Mouse (Mus musculus) cerebellum, adult 9-11 months (tissue): ENCODE measurements at regions not wholly inside any gene's neighbourhood (a gene's known extent, or its start where the extent isn't known, plus 50 kb on each side); places are given as distances from the start of the nearest gene placed in this dataset.

Experiments used
- DNase-seq: peaks from one replicate; pipeline ENCODE4 v3.0.0; 2022

DNA sequence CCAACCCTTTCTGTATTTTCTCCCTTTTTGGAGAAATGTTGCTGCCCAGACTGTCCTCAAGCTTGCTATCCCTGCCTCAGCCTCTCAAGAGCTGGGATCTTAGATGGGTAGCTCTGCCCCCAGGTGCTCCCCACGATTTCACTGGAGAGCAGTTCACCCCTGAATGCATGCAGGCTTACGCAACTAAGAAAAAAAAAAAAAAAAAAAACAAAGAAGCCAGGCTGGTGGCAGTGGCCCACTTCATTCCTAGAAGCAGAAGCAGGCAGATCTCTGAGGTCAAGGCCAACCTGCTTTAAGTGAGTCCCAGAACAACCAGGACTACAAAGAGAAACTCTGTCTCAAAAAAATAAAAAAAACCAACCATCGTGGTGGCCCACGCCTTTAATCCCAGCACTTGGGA, 51.2 kb upstream of the Fbxo11 start:
- DNase-seq = no peak

DNA sequence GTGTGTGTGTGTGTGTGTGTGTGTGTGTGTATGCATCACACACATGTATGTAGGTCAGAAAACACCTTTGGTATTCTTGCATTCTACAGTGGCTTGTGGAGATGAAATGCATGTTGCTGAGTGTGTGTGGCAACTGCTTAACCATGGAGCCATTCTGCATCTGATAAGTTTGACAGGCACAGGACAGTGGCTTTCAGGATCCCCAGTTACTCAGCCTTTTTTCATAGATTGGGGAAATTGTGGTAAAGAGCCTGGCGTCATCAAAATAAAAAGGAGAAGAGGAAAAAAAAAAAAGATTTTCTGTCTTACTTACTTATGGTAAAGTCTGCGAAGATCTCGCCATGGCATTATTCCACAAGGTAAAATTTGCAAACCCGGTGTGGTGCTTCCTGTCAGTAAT, 53.6 kb upstream of the Fbxo11 start:
- no peak for DNase-seq

DNA sequence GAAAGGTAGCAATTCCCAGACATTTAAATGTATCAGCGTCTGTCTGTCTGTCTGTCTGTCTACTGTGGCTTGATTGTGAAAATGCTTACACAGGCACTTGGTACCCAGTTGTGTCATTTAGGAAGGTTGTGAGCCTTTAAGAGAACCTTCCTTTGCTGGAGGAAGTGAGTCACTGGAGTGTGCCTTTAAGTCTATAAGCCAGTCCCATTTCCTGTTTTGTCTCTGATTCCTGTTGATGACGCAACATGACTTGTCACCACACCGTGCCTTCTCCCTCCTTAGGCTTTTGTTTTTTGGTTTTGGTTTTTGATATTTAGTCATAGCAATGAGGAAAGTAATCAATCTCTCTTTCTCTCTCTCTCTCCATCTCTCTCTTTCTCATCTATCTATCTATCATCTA, 58.6 kb upstream of the Fbxo11 start:
- DNase-seq = no peak

DNA sequence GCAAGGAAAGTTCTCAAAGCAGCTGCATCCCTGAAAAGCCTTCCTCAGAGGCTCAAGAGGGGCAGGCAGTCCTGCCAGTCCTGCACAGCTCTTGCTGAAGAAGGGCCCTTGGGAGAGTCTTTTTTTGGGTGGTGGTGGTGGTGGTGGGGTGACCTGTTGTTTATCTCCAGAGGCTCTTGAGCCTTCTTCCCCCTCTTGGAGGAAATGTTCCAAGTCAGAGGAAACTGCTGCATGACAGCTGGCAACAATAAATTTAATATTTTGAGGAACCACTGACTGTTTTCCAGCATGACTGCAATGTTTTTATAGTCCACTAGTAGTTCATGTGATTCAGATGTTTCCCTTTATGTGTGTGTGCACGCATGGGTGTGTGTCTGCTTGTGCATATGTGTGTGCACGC, 62.0 kb upstream of the Fbxo11 start:
- DNase-seq = no peak

DNA sequence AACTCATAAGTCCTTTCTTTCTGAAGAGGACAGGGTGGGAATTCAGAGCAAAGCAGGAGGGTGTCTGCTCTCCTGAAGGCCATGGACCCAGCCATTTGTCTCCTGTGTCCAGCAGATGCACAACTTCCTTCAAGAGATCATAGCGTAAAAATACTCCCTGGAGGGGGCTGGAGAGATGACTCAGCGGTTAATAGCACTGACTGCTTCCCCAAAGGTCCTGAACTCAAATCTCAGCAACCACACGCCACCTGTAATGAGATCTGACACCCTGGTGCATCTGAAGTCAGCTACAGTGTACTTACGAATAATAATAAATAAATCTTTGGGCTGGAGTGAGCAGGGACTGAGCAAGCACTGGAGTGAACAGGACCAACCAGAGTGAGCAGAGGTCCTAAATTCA, 66.2 kb upstream of the Fbxo11 start:
- DNase-seq = no peak

DNA sequence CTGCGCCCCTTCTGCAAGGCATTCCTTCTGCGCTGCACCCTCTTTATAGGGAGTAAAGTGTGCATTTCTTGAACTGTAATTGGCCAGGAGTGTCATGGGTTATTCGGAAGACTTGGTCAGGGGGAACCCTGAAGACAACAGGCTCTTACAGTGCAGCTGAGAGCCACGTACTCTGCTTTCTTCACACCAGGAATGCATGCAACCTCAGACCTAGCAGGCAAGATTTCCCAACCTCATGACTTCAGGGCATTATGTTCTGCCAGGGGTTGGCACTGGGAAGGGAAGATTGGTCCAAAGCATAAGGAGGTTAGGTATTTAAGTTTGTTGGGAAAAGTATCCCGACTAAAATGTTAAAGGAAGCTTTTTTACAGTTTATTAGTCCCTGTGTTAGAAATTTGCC, 66.9 kb upstream of the Fbxo11 start:
- no peak for DNase-seq

DNA sequence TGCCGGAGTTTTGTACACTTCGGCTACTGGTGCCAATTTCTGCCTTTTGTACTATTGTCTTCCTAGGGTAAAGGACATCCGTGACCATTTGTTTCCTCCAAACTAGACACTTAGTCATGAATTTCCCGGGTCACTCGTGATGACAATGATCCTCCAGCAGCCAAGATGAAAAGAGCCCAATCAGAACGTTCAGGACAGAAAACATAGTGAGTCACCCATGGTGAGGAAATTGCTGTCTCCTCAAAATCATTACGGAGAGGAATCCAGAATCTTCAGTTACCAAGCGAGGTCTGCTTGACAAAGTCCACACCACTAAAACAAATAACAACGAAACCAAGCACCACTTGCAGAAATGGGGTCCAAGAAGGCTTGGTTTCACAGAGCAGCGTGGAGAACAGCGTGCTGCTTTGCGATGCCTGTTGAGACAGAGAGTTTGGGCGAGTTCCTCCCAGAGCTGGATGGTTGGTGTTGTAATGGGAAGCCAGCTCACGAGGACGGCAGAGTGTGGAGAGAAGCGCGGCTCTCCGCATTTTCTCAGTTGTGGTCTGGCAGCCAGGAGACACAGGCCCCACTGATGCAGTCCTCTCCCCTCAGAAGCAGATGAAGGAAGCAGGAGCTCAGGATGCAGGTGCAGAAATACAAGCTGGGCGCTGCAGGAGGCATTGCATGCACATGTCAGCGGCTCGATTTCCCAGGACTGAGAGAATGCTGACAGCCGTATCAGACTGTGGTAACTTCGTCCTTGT, 67.7 kb upstream of the Fbxo11 start:
- no peak for DNase-seq

DNA sequence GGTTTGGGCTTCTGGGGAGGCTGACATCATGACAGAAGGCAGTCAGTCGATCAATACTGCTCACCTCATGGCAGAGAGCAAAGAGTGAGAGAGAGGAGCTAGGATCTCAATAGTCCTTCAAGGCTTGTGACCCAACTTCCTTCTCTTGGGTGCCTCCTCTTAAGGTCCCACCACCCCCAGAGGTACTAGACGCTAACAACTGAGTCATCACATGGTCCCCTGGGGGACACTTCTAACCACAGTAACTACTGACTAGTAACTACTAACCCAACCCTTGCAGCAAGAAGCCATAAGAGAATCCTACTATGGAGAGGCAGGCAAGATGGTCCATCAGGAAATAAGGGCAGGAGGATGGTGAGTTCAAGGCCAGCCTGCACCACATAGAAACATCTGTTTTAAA, 69.5 kb upstream of the Fbxo11 start:
- no peak for DNase-seq

DNA sequence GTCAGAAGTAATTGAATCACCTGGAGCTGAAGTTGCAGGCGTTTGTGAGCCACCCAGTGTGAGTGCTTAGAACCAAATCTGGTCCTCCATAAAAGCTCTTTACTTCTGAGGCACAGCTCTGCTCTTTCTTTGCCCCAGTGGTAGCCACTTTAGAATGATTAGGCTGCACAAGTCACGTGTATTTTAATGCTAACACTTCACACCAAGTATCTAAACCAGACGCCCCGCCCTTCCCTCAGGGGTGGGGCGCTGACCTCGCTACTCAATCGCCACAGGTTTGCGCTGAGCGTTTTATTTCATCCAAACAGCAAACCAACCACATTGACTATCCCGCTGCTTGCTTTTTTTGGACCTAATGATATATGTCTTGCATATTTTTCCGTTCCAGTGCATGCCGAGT, 76.4 kb upstream of the Fbxo11 start:
- DNase-seq = no peak

DNA sequence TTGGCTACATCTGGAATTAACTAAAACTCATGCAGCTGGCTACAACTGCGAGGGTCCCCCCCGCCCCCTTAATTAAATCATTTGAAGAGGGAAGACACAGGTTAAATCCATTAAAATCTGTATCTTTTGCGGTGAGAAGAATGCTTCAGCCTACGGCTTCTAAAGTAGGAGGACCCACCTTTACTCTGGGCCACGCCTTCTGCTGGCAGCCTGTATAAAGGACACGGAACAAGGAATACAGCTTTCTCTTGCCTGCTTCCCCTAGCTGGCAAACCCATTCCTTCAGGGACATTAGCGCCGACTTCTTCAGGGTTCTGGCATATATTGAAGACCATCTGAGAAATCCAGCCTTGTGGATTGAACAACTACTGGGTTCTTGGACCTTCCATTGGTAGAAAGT, 76.9 kb upstream of the Fbxo11 start:
- no peak for DNase-seq

DNA sequence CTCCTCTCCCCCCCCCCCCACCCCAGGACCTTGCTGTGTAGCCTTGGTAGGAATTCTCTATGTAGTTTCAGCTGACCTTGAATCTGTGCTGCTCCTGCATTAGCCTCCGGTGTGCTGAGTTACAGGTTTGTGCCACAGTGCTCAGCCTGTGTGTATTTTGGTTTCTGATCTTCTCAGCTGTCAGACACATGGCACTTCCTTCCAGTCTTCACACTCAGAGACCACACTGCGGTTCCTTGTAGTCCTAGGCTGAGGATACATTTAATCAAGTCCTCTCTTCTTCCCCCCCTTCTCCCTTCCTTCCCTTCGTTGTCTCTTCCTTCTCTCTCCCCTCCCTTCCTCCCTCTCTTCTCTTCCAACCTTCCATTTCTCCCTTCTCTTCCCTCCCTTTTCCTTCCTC, 77.7 kb upstream of the Fbxo11 start:
- DNase-seq = no peak

DNA sequence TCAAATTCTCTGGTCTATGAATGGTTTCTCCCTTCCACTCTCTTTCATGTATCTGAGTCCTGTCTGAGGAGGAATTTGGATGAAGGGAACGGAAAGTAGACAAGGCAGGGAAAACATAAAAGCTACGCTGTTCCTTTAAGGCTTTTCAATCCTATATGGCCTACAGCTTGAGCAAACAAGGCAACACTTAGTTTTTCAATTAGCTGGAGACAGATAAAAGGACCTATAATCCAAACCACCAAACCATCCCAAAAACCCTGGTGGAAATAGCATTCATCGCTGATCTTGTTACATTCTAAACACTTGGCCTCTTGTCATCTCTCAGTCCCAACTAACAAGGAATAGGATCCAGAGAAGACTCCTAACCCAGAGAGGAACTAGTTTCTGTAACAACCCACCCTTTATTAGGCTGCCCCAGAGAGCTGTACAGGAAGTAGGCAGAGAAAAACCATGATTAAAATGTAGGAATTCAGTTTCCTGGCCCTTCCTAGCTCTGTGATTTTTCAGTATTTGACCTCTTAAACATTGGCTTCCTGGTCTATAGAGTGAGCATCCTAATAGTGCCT, 78.4 kb upstream of the Fbxo11 start:
- no peak for DNase-seq

DNA sequence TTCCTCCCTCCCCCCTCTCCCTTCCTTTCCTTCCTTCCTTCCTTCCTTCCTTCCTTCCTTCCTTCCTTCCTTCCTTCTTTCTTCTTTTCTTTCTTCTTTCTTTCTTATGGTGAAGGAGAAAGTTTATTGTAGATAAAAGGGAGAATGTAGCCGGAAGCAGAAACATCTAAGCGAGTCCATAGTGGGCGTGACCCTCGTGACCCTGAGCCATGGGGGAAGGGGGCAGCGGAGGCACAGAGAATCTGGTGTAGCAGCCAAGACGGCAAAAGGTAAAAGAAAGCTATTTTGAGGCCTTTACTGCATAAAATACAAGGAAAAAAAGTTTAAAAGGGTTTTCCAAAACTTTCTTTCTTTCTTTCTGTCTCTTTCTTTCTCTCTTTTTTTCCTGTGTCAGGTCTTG, 93.5 kb upstream of the Fbxo11 start:
- DNase-seq = no peak

DNA sequence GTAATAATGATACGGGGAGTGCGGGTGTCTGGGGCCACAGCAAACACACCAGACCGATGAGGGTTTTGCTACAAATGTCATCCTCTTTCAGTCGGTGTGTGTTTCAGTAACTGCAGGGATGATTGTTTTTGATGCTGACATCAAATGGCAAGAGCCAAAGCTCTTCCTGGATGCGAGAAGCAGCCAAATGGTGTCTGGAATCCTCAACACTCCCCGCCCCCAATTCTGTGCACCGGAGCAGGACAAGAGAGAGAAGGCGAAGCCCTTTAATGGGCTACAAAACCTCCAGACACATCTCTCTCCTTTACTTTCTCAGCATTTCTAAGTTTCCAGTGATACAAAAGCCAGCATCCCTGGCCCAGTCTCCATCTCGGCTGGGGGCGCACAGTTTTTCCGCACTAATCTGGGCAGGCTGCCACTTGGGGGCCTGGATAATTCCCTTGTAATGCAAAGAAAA, 94.1 kb upstream of the Fbxo11 start:
- no peak for DNase-seq

DNA sequence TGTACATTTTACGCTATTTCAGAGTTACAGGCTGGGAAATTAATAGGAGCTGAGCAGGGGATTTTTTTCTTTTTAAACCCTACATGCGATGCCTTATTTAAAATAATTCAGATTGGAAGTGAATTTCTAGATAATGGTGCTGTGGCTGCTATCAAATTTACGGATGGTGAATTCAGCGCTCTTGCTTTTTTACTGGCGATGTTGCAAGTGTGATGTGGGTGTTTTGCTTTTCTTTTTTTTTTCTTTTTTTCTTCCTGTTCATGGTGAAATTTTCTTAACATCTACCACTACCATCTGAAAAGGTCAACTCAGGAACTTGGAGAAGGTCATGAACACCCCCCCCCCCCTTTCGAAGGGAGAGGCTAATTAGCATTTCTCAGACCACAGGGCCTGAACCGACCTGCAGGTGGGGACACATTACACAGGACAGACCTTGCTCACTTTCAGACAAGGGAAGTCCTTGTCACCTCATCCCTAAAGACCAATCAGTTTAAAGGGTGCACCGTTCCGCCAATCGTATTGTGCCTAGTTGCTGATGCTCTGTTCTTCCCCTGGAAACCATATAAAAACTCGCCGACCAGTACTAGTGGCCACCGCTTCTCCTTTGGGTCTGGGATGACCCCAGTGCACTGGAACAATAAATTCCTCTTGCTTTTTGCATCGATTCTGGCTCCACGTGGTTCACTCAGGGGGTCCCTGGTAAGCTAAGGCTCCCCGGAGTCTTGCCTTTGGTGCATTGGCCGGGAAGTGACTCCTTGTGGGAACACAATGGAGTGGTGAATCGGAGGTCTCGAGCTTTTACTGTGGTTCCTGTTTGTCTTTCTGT, 95.0 kb upstream of the Fbxo11 start:
- DNase-seq = no peak

DNA sequence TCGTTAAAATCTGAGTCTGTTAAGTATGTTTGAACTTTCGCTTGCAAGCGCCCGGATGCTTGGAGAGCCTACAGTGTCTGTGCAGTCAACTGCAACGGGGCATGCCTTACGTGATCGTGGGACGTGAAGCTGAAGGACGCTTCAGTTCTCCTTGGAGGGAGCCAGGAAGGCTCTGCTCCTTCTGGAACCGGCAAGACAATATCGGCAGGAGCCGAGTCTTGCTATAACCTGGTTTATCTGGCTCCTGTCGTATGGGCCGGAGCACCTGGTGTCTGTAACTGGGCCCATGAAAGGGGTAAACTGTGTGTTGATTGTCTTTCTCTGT, 95.5 kb upstream of the Fbxo11 start:
- DNase-seq = no peak

DNA sequence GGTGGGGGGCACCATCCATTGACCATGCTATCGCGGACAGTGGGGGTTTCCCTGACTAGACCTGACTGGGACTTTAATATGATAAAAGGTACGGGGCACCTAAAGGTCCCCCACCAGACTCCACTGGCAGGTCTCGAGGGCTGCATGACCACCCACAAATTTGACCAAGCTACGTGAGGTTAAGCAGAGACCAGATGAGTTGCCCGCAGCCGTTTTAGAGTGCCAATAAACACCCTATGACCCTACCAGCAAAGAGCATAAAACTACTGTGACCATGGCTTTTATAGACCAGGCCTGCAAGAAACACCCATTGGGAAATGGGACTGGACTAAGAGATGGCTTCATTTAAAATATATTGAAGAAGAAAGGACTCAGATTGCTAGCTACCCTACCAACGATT, 96.7 kb upstream of the Fbxo11 start:
- DNase-seq = no peak

DNA sequence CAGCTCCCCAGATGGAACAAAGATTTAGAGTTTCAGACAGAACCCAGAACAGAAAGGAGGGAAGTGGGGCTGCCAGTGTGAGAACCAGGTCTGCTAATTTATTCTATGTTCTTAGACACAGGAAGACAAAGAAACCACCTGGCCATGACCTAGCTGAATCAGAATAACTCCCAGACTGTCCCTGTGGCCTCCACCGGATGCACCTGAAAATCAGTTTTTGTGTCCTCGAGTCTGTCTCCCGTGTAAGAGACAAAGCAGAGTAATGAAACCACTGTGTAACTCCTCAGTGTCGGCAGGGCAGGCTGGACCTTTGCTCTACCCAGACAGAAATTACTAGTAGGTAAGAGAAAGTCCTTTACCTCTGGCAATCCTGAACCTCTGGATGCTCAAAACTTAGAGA, 99.7 kb upstream of the Fbxo11 start:
- DNase-seq = no peak

DNA sequence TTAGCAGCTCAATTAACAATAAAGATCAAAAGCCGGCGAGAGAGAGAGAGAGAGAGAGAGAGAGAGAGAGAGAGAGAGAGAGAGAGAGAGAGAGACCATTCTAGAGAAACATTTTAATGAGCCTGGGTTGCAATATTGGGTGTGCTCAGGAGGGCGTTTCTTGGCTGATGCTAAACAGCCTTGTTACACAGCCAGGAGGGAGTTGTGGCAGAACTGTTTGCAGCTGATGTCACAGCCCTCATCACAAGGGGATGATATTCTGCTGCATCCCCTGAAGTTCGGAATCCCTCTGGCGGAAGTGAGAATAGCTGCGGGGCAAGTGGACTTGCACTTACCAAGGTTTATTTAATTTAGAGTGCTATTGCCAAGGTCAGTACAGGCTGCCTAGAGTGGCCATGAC, 100.7 kb upstream of the Fbxo11 start:
- DNase-seq = no peak

DNA sequence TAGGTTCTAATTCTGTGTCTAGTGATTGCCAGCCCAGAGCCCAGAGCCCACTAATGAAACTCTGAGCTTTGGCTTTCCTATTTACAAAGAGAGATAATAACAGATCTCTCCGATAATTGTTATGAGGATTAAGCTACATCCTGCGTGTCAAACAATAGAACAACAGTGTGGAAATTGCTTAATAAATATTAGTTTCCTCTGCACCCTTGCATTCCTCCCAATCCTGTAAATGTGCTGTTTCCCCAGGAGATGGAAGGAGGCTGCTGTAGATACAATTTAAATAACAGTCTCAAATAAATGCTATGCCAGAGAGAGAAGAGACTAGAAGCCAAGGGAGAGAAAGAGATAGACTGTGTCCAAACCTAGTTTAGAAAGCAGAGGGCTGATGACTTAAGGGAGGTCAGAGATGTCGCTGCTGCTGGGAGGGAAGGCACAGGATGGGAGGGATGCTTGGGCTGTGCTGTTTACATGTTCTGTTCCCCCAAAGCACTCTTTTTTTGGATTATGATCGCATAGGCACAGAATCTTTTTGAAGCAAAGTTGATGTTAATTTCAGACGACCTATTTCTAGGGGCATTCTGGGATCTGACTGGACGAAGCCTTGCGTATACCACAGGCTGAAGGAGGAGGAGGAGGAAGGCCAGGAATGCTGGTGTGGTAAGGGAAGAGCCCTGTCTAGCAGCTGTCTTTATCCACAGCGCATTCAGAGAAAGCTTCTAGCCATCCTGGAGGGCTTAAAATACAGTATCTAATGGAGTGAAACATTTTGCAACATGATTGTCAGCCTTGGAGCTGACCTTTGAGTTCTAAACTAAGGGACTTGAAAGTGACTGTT, 103.4 kb upstream of the Fbxo11 start:
- no peak for DNase-seq

DNA sequence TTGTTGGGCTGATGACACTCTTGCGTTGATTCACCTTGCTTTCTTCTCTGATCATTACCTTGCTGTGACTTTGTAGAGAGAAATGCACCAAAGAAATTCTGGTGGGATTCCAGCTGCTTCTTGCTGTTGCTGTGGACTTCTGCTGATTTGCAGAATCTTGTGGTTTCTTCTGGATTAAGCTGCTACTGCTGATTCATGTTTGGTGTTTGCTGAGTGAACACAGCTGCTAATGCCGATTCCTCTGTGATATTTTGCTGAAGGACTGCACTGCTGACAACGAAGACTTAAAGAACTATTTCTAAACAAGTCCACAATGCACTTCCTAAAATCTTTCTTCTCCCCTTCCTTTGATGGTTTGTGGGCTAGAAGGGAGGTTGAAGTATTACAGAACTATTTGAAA, 106.5 kb upstream of the Fbxo11 start:
- no peak for DNase-seq

DNA sequence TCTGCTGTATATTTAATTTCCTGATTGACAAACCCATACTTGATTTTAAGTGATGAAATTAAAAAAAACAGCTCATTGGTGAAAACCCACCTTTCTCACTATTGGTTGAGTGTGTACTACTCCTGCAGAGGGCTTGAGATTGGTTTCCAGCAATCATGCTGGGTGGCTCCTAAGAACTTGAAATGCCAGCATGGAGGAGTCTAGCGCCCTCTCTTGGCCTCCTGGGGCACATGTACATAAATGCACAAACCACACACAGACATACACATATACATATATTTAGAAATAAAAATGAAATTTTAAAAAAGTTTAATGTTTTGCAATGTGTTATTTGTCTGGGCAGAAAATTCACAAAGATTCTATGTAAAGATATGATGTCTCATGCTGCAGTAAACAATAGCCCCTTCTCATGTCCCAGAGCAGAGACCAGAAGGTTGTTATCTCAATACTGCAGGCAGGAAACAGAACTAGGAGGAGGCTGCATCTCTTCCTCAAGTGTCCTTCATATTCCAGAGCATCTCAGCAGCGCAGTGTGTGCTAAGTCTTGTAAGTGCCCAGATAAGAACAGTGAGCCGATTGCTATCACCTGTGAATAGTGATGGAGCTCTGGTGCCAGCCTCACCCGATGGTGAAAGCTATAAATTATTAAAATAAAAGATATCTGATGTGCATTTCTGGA, 108.4 kb upstream of the Fbxo11 start:
- no peak for DNase-seq

DNA sequence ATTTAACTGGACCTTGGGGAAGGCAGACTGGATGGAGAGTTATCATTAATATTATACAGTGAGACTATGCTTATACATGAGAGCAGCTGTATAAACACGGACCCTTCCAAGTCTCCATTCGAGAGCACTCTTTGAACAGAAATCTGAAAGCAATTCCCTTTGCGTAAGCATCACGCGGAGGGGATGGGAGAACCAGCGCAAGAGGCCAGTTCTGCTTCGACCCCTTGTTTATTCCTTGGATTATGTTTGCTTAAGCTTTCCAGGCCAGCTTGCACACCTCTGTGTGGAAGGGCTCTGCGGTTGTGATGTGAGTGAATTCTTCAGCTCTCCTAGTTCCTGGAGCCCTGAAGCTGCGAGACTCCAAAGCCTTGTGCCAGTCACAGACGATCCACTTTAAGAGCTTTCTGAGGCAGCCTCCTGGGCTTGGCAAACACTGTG, 109.2 kb upstream of the Fbxo11 start:
- DNase-seq = no peak
